Comparison of ENCODE assay signal across 21 mouse cellular contexts in genomic region chr13:44957049-44957448, GRCm38 (mm10). TPM values are rescaled to one million over a fixed set of nuclear protein-coding genes. Genes with fewer than 3 reads are reported as not detected.
A peak's percentile ranks its signal among the peaks of the same experiment; 100 is the strongest.
DNase-seq lines count a peak whose midpoint lies in the region; ATAC-seq and TF ChIP-seq lines count a peak whose summit lies in the region.
"Had no signal": no experiment of that assay in that cellular context is flagged by ENCODE, and none has a peak within 500 bp of the region (broad histone marks: within the 10 kb centered on the region; RNA-seq: fewer than 3 reads in every experiment).

No protein-coding gene starts in this region.

- TF ChIP-seq CTCF in lung, postnatal 0 days (IDR thresholded peaks at IDR 0.05) = no peak

- H3K27me3 ChIP-seq in lung, postnatal 0 days (replicated peaks; ENCODE audit: insufficient read depth, low read length) = no peaks in the 10 kb centered on the region
- H3K27me3 ChIP-seq in limb, embryonic 10.5 days (ENCODE audit: low read depth, poor library complexity, severe bottlenecking) = no peaks in the 10 kb centered on the region
- H3K27me3 ChIP-seq in limb, embryonic 11.5 days (ENCODE audit: control insufficient read depth, insufficient read depth, low read length) = no peaks in the 10 kb centered on the region
- no peaks in the 10 kb centered on the region for H3K27me3 ChIP-seq in hindbrain, embryonic 12.5 days
- H3K27me3 ChIP-seq: CH12.LX, Patski had no signal

- no peak for DNase-seq in lung, postnatal 0 days (ENCODE audit: low spot score)
- DNase-seq in lung, postnatal 36 days = no peak
- no peak for DNase-seq in limb, embryonic 10.5 days (ENCODE audit: low spot score)
- no peak for DNase-seq in limb, embryonic 11.5 days (ENCODE audit: low spot score)
- DNase-seq in left cerebral cortex, adult 18-20 months (ENCODE audit: low spot score in 2 of 2) = no peak
- DNase-seq: adrenal gland, adult 2 months; adrenal gland, adult 8-10 months; adrenal gland, postnatal 10 days; adrenal gland, postnatal 14 days; adrenal gland, postnatal 25 days; adrenal gland, postnatal 36 days; B cell, adult 2 months; cerebellum, adult 11 months; cerebellum, adult 11-12 months; cerebellum, adult 18-20 months had no signal

- 69% methylated on average over 8 of the region's 8 CpGs for WGBS in lung, postnatal 0 days
- WGBS in limb, embryonic 10.5 days = 83% methylated on average over 8 of the region's 8 CpGs
- 64% methylated on average over 8 of the region's 8 CpGs for WGBS in limb, embryonic 11.5 days
- 93% methylated on average over 8 of the region's 8 CpGs for WGBS in hindbrain, embryonic 12.5 days

- peaks cover 6% of the 10 kb centered on the region; the same call in 1 of the 2 replicates for H3K4me1 ChIP-seq in lung, postnatal 0 days (ENCODE audit: insufficient read depth, low read depth, low read length)
- peaks cover 42% of the 10 kb centered on the region for H3K4me1 ChIP-seq in limb, embryonic 10.5 days
- H3K4me1 ChIP-seq in limb, embryonic 11.5 days (ENCODE audit: control insufficient read depth, insufficient read depth, low read length) = peaks cover 18% of the 10 kb centered on the region
- peaks cover 5% of the 10 kb centered on the region for H3K4me1 ChIP-seq in hindbrain, embryonic 12.5 days

- no peaks in the 10 kb centered on the region for H3K9me3 ChIP-seq in lung, postnatal 0 days (ENCODE audit: low read length)
- no peaks in the 10 kb centered on the region for H3K9me3 ChIP-seq in limb, embryonic 10.5 days (replicated peaks)
- H3K9me3 ChIP-seq in limb, embryonic 11.5 days (ENCODE audit: control insufficient read depth, low read length) = no peaks in the 10 kb centered on the region
- no peaks in the 10 kb centered on the region for H3K9me3 ChIP-seq in hindbrain, embryonic 12.5 days (replicated peaks)
- H3K9me3 ChIP-seq: G1E had no signal

- no peaks in the 10 kb centered on the region for H3K36me3 ChIP-seq in lung, postnatal 0 days (ENCODE audit: insufficient read depth, low read length)
- peaks cover 33% of the 10 kb centered on the region for H3K36me3 ChIP-seq in limb, embryonic 10.5 days
- H3K36me3 ChIP-seq in limb, embryonic 11.5 days (ENCODE audit: control insufficient read depth, insufficient read depth, low read length) = peaks cover 3% of the 10 kb centered on the region; the same call in 1 of the 2 replicates
- H3K36me3 ChIP-seq in hindbrain, embryonic 12.5 days = 0 out of 2 replicates have a peak, but pooled peaks cover 2% of the 10 kb centered on the region

- no peak overlapping the region for H3K9ac ChIP-seq in lung, postnatal 0 days (replicated peaks; ENCODE audit: low read depth)
- H3K9ac ChIP-seq in limb, embryonic 11.5 days (ENCODE audit: low read length) = no peak overlapping the region
- H3K9ac ChIP-seq in hindbrain, embryonic 12.5 days = no peak overlapping the region

- ATAC-seq in lung, postnatal 0 days = 0 out of 2 replicates have a peak, but pooled peaks have one; percentile 32
- ATAC-seq in limb, embryonic 11.5 days (ENCODE audit: insufficient number of reproducible peaks, low FRiP score, low TSS enrichment, low read depth) = no peak
- no peak for ATAC-seq in hindbrain, embryonic 12.5 days (ENCODE audit: low FRiP score)
- ATAC-seq: activated CD4-positive, CD25-positive, alpha-beta regulatory T cell, adult 4 months; CD4-positive, CD25-positive, alpha-beta regulatory T cell, adult 4 months; Patski had no signal

- H3K4me3 ChIP-seq in lung, postnatal 0 days (ENCODE audit: low read depth, low read length) = no peak overlapping the region
- H3K4me3 ChIP-seq in limb, embryonic 10.5 days = no peak overlapping the region
- H3K4me3 ChIP-seq in limb, embryonic 11.5 days (ENCODE audit: low read depth, low read length) = no peak overlapping the region
- H3K4me3 ChIP-seq in hindbrain, embryonic 12.5 days = no peak overlapping the region

- H3K4me2 ChIP-seq in lung, postnatal 0 days (replicated peaks; ENCODE audit: low read depth, low read length) = no peak overlapping the region
- no peak overlapping the region for H3K4me2 ChIP-seq in limb, embryonic 11.5 days (ENCODE audit: low read depth, severe bottlenecking)
- H3K4me2 ChIP-seq in hindbrain, embryonic 12.5 days (replicated peaks) = no peak overlapping the region

- TF ChIP-seq EP300 in lung, postnatal 0 days (IDR thresholded peaks at IDR 0.05) = peak; percentile 92

- peak overlapping the region; percentile 5; the same call in 1 of the 2 replicates for H3K27ac ChIP-seq in lung, postnatal 0 days (ENCODE audit: low read length)
- 0 out of 2 replicates have a peak overlapping the region, but pooled peaks have one; percentile 30 for H3K27ac ChIP-seq in limb, embryonic 10.5 days
- peak overlapping the region; percentile 36; the same call in 1 of the 2 replicates for H3K27ac ChIP-seq in limb, embryonic 11.5 days (replicated peaks; ENCODE audit: low read depth, low read length)
- H3K27ac ChIP-seq in hindbrain, embryonic 12.5 days = no peak overlapping the region

RNA-seq across cellular contexts. Expression of gene Dtnbp1, which starts 44.9 kb away (rescaled TPM):
- 60.0 and 67.2 TPM in 2 replicates for polyA plus RNA-seq in lung, postnatal 0 days (2015; fragmentation: Nextera tagmentation; extraction: Ambion mirVana)
- polyA plus RNA-seq in limb, embryonic 10.5 days (2016; fragmentation: Nextera tagmentation; extraction: Ambion mirVana) = 91.3 and 100 TPM in 2 replicates
- 75.3 and 83.3 TPM in 2 replicates for polyA plus RNA-seq in limb, embryonic 11.5 days (2014; fragmentation: Nextera tagmentation; extraction: Ambion mirVana)
- polyA plus RNA-seq in hindbrain, embryonic 12.5 days (2016; fragmentation: Nextera tagmentation; extraction: Ambion mirVana) = 79.3 and 81.6 TPM in 2 replicates
- total RNA-seq in left cerebral cortex, adult 18-20 months (2021) = 10 to 100 TPM; 79.6 to 81.2 TPM
